Mouse (Mus musculus): ENCODE results near the gene Prr11. TPM values are rescaled to one million over a fixed set of nuclear protein-coding genes. Genes with fewer than 3 reads are reported as not detected.
A peak's percentile ranks its signal among the peaks of the same experiment; 100 is the strongest.

The Prr11 gene
- polyA plus RNA-seq (2012; rRNA removed): 4.2 and 5.7 TPM in 2 replicates

- no peaks in the 10 kb centered on the region for H3K27me3 ChIP-seq (ENCODE audit: control insufficient read depth, insufficient read depth, low read length)
- peak within 1 kb of the TSS; percentile 97 for H3K27ac ChIP-seq (ENCODE audit: control insufficient read depth, insufficient read depth, low read depth, low read length)
- H3K36me3 ChIP-seq (ENCODE audit: control insufficient read depth, insufficient read depth, low read length): no peaks in the 10 kb centered on the region
- no peak for TF ChIP-seq CTCF (IDR thresholded peaks at IDR 0.05; ENCODE audit: control insufficient read depth, insufficient read depth, insufficient replicate concordance, low read depth, low read length)
- TF ChIP-seq POLR2A (IDR thresholded peaks at IDR 0.05; ENCODE audit: control insufficient read depth, low read depth, low read length): no peak
- H3K4me3 ChIP-seq (ENCODE audit: control insufficient read depth, low read depth, low read length): peak within 1 kb of the TSS; percentile 93
- no peaks in the 10 kb centered on the region for H3K4me1 ChIP-seq (ENCODE audit: control insufficient read depth, insufficient read depth, low read length)
Observed at GRCm38 (mm10) chr11:87108409-87108754, at the start of gene Prr11. Prr11 (minus strand) TSS chr11:87108708.

GRCm38 (mm10) chr11:87158012-87158411, 49.5 kb upstream of the Prr11 start:
- no peaks in the 10 kb centered on the region for H3K4me1 ChIP-seq (ENCODE audit: control insufficient read depth, insufficient read depth, low read length)
- H3K4me3 ChIP-seq (ENCODE audit: control insufficient read depth, low read depth, low read length): no peak overlapping the region
- H3K27me3 ChIP-seq (ENCODE audit: control insufficient read depth, insufficient read depth, low read length): no peaks in the 10 kb centered on the region
- no peaks in the 10 kb centered on the region; the same call in 1 of the 2 replicates for H3K36me3 ChIP-seq (ENCODE audit: control insufficient read depth, insufficient read depth, low read length)
- TF ChIP-seq CTCF (IDR thresholded peaks at IDR 0.05; ENCODE audit: control insufficient read depth, insufficient read depth, insufficient replicate concordance, low read depth, low read length) (no peak), POLR2A (IDR thresholded peaks at IDR 0.05; ENCODE audit: control insufficient read depth, low read depth, low read length) (no peak)
- no peak overlapping the region for H3K27ac ChIP-seq (ENCODE audit: control insufficient read depth, insufficient read depth, low read depth, low read length)

GRCm38 (mm10) chr11:87136233-87136632, 27.7 kb upstream of the Prr11 start:
- Histone ChIP-seq H3K36me3 (ENCODE audit: control insufficient read depth, insufficient read depth, low read length) (peaks cover 1% of the 10 kb centered on the region; the same call in 1 of the 2 replicates), H3K4me1 (ENCODE audit: control insufficient read depth, insufficient read depth, low read length) (no peaks in the 10 kb centered on the region), H3K27me3 (ENCODE audit: control insufficient read depth, insufficient read depth, low read length) (no peaks in the 10 kb centered on the region), H3K4me3 (ENCODE audit: control insufficient read depth, low read depth, low read length) (no peak overlapping the region), H3K27ac (ENCODE audit: control insufficient read depth, insufficient read depth, low read depth, low read length) (no peak overlapping the region)
- TF ChIP-seq POLR2A (IDR thresholded peaks at IDR 0.05; ENCODE audit: control insufficient read depth, low read depth, low read length) (no peak), CTCF (IDR thresholded peaks at IDR 0.05; ENCODE audit: control insufficient read depth, insufficient read depth, insufficient replicate concordance, low read depth, low read length) (no peak)

DNA sequence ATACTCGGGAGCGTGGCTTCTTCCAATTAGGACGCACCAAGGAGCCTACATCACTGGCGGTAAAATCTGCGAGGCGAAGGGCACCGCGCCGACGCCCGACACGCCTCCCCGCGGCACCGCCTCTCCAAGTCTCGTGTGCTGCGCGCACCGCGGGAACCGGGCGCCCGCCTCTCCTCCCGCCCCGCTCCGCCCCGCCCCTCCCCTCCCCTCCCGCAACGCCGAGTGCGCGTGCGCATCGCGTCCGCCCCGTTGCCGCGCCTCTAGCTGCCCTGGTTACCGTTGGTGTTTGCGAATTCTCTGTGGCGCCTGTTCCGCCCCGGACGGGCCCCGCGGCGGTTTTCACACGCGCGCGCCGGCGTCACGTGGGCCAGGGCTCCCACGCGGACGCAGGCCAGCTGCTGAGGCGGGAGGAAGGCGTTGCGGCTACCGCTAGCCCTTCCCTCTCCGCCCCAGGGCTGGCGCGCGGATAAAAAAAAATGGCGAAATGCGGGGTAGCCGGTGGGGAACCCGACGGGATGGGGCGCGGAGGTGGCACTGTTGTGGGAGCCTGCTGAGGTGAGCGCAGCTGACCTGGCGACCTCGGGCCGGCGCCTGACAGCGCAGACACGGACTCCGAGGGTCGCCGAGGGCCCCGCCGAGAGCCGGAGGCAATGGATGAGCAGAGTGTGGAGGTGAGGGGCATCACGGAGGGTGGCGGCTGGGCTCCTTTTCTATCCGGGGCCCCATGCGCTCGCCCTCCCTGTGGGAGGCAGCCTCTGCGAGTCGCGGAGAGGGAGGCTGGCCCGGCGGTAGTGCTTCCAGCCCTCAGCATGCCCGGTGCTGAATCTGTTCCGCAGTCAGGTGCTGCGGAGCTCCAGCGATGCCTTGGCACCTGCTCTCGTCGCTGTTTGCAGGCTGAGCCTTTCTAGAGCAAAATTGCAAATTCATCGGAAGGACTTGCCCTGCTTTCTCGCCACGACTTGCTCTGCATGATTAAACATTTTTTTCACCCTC, 18.6 kb upstream of the Prr11 start, which contains the start of gene Trim37:
Trim37 (plus strand) TSS at position 254 of the 993 bp plus-strand sequence.
- H3K4me3 ChIP-seq (ENCODE audit: control insufficient read depth, low read depth, low read length): peak within 1 kb of the TSS; percentile 98
- H3K4me1 ChIP-seq (ENCODE audit: control insufficient read depth, insufficient read depth, low read length): no peaks in the 10 kb centered on the region; the same call in 1 of the 2 replicates
- TF ChIP-seq CTCF (IDR thresholded peaks at IDR 0.05; ENCODE audit: control insufficient read depth, insufficient read depth, insufficient replicate concordance, low read depth, low read length) (no peak), POLR2A (IDR thresholded peaks at IDR 0.05; ENCODE audit: control insufficient read depth, low read depth, low read length) (peak; percentile 81)
- H3K27me3 ChIP-seq (ENCODE audit: control insufficient read depth, insufficient read depth, low read length): no peaks in the 10 kb centered on the region
- H3K27ac ChIP-seq (ENCODE audit: control insufficient read depth, insufficient read depth, low read depth, low read length): peak within 1 kb of the TSS; percentile 96
- peaks cover 3% of the 10 kb centered on the region for H3K36me3 ChIP-seq (ENCODE audit: control insufficient read depth, insufficient read depth, low read length)

GRCm38 (mm10) chr11:87126281-87126823, 17.8 kb upstream of the Prr11 start:
- peaks cover 3% of the 10 kb centered on the region for H3K36me3 ChIP-seq (ENCODE audit: control insufficient read depth, insufficient read depth, low read length)

GRCm38 (mm10) chr11:87125562-87125961, 17.1 kb upstream of the Prr11 start:
- H3K27ac ChIP-seq (ENCODE audit: control insufficient read depth, insufficient read depth, low read depth, low read length): no peak overlapping the region
- TF ChIP-seq POLR2A (IDR thresholded peaks at IDR 0.05; ENCODE audit: control insufficient read depth, low read depth, low read length) (no peak), CTCF (IDR thresholded peaks at IDR 0.05; ENCODE audit: control insufficient read depth, insufficient read depth, insufficient replicate concordance, low read depth, low read length) (no peak)
- no peaks in the 10 kb centered on the region for H3K27me3 ChIP-seq (ENCODE audit: control insufficient read depth, insufficient read depth, low read length)
- peak overlapping the region; percentile 62 for H3K4me3 ChIP-seq (ENCODE audit: control insufficient read depth, low read depth, low read length)
- H3K4me1 ChIP-seq (ENCODE audit: control insufficient read depth, insufficient read depth, low read length): no peaks in the 10 kb centered on the region; the same call in 1 of the 2 replicates
- peaks cover 4% of the 10 kb centered on the region for H3K36me3 ChIP-seq (ENCODE audit: control insufficient read depth, insufficient read depth, low read length)

More at GRCm38 (mm10) chr11:87126281-87126823, 17.8 kb upstream of the Prr11 start:
- no peaks in the 10 kb centered on the region; the same call in 1 of the 2 replicates for H3K4me1 ChIP-seq (ENCODE audit: control insufficient read depth, insufficient read depth, low read length)
- peak overlapping the region; percentile 98 for H3K4me3 ChIP-seq (ENCODE audit: control insufficient read depth, low read depth, low read length)
- no peaks in the 10 kb centered on the region for H3K27me3 ChIP-seq (ENCODE audit: control insufficient read depth, insufficient read depth, low read length)
- peak overlapping the region; percentile 90 for H3K27ac ChIP-seq (ENCODE audit: control insufficient read depth, insufficient read depth, low read depth, low read length)
- TF ChIP-seq CTCF (IDR thresholded peaks at IDR 0.05; ENCODE audit: control insufficient read depth, insufficient read depth, insufficient replicate concordance, low read depth, low read length) (no peak), POLR2A (IDR thresholded peaks at IDR 0.05; ENCODE audit: control insufficient read depth, low read depth, low read length) (no peak)

DNA sequence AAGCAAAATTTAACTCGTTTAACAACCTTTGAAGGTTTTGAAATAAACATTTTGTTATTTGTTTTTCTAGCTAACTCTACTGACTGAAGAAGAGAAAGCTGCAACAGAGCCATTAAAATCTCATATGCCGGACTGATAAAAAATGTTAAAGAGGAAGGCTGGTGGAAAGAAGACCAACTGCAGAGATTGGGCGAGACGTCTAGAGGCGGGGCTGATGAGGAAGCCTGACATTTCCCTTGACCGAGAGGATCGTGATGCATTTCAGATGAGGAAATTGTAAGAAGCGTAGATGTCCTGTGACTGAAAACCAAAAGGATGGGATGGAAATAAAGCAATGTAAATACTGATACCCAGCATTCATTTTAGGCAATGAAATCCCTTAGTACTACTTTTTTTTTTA, 13.4 kb upstream of the Prr11 start:
- H3K4me1 ChIP-seq (ENCODE audit: control insufficient read depth, insufficient read depth, low read length): no peaks in the 10 kb centered on the region; the same call in 1 of the 2 replicates
- TF ChIP-seq POLR2A (IDR thresholded peaks at IDR 0.05; ENCODE audit: control insufficient read depth, low read depth, low read length) (no peak), CTCF (IDR thresholded peaks at IDR 0.05; ENCODE audit: control insufficient read depth, insufficient read depth, insufficient replicate concordance, low read depth, low read length) (no peak)
- no peaks in the 10 kb centered on the region for H3K27me3 ChIP-seq (ENCODE audit: control insufficient read depth, insufficient read depth, low read length)
- no peak overlapping the region for H3K4me3 ChIP-seq (ENCODE audit: control insufficient read depth, low read depth, low read length)
- no peak overlapping the region for H3K27ac ChIP-seq (ENCODE audit: control insufficient read depth, insufficient read depth, low read depth, low read length)
- H3K36me3 ChIP-seq (ENCODE audit: control insufficient read depth, insufficient read depth, low read length): peaks cover 4% of the 10 kb centered on the region

Data from testis, adult 2 months (tissue).